Comparison of ENCODE assay signal across 11 mouse cellular contexts in the genomic region with DNA sequence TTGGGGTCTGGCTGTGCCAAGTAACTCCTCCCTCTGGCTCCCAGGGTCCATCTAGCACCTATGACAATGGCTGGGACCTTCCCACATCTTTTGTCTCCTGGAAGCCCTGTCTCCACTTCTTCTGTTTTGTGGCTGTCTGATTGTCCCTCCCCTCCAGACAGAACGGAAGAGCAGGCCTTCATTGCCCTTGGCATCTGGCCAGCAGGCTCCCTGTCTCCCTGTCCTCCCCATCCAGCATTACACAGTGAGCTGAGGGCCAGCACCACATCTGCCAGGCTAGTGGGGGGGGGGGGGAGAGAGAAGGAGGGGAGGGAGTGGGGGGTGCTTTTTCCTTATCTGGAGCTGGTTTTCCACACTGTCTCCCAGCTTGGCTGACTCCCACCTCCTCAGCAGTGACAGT. TPM values are rescaled to one million over a fixed set of nuclear protein-coding genes. Genes with fewer than 3 reads are reported as not detected.
DNase-seq lines count a peak whose midpoint lies in the region; TF ChIP-seq lines count a peak whose summit lies in the region.
"Had no signal": no experiment of that assay in that cellular context is flagged by ENCODE, and none has a peak within 500 bp of the region (broad histone marks: within the 10 kb centered on the region; RNA-seq: fewer than 3 reads in every experiment).

No protein-coding gene starts in this region.

- no peaks in the 10 kb centered on the region for H3K27me3 ChIP-seq in heart, embryonic 10.5 days (ENCODE audit: insufficient read depth, poor library complexity, severe bottlenecking)
- H3K27me3 ChIP-seq: stomach, embryonic 15.5 days had no signal

- WGBS in heart, embryonic 10.5 days: 9% methylated on average over 1 of the region's 1 CpGs
- 4% methylated on average over 1 of the region's 1 CpGs for WGBS in lung, adult 2 months

- H3K27ac ChIP-seq in heart, embryonic 10.5 days: no peak overlapping the region
- H3K27ac ChIP-seq: limb, embryonic 12.5 days; stomach, embryonic 15.5 days had no signal

- peak; percentile 11 for DNase-seq in adrenal gland, postnatal 10 days
- no peak for DNase-seq in adrenal gland, adult 18-20 months (ENCODE audit: low spot score in 2 of 2)
- peak; percentile 17 to 18 for DNase-seq in heart, postnatal 14 days
- no peak for DNase-seq in heart, embryonic 10.5 days (ENCODE audit: low spot score)
- peak; percentile 24 for DNase-seq in lung, postnatal 10 days
- DNase-seq in lung, adult 2 months: no peak
- peak; percentile 28 for DNase-seq in NIH3T3 (ENCODE audit: low read depth)
- DNase-seq in spleen, postnatal 36 days (ENCODE audit: low spot score in 2 of 2): no peak
- DNase-seq: thymus, postnatal 36 days had no signal

- no peaks in the 10 kb centered on the region for H3K9me3 ChIP-seq in heart, embryonic 10.5 days
- H3K9me3 ChIP-seq: limb, embryonic 12.5 days; stomach, embryonic 15.5 days had no signal

- no peak overlapping the region for H3K4me3 ChIP-seq in heart, embryonic 10.5 days
- no peak overlapping the region for H3K4me3 ChIP-seq in lung, adult 2 months (replicated peaks; ENCODE audit: extremely low read depth, low read depth, low read length)
- H3K4me3 ChIP-seq: limb, embryonic 12.5 days; stomach, embryonic 15.5 days had no signal

- no peak for TF ChIP-seq CTCF in lung, adult 2 months (IDR thresholded peaks at IDR 0.05; ENCODE audit: insufficient read depth, low read length)

- no peak for TF ChIP-seq POLR2A in lung, adult 2 months (IDR thresholded peaks at IDR 0.05; ENCODE audit: borderline replicate concordance, extremely low read depth, low read depth, low read length)

- H3K4me1 ChIP-seq in heart, embryonic 10.5 days: peaks cover 6% of the 10 kb centered on the region
- H3K4me1 ChIP-seq in lung, adult 2 months (ENCODE audit: control insufficient read depth, insufficient read depth, low read length): no peaks in the 10 kb centered on the region
- H3K4me1 ChIP-seq: limb, embryonic 12.5 days; stomach, embryonic 15.5 days had no signal

- intact Hi-C loops in heart, postnatal 14 days (cut with DNase I): no loop called here

- H3K36me3 ChIP-seq in heart, embryonic 10.5 days: no peaks in the 10 kb centered on the region
- H3K36me3 ChIP-seq: limb, embryonic 12.5 days; stomach, embryonic 15.5 days had no signal

RNA-seq across cellular contexts. Expression of a gene that starts 53.8 kb away (rescaled TPM):
- total RNA-seq in adrenal gland, postnatal 10 days (2021): 1 to 10 TPM; 5.3 to 9.5 TPM
- total RNA-seq in adrenal gland, adult 18-20 months (2021): 1 to 10 TPM; 3.9 to 9.6 TPM
- 1 to 10 TPM; 4.4 to 4.7 TPM for total RNA-seq in heart, postnatal 14 days (2021)
- 5.4 and 6.0 TPM in 2 replicates for polyA plus RNA-seq in heart, embryonic 10.5 days (2016; fragmentation: Nextera tagmentation; extraction: Ambion mirVana)
- 11.3 and 13.3 TPM in 2 replicates for polyA plus RNA-seq in lung, adult 2 months (2012; rRNA removed)

Comparison
In these comparisons a context has a peak if more than half of its experiments do, and no peak if none do; other contexts are left out.
1. DNase-seq: peak in adrenal gland, postnatal 10 days (single experiment), heart, postnatal 14 days (2 of 2), lung, postnatal 10 days (single experiment) and NIH3T3 (single experiment); none in adrenal gland, adult 18-20 months (0 of 2), heart, embryonic 10.5 days (single experiment), lung, adult 2 months (single experiment) and spleen, postnatal 36 days (0 of 2).